Mouse (Mus musculus): ENCODE data around the gene Wdr20.

DNA sequence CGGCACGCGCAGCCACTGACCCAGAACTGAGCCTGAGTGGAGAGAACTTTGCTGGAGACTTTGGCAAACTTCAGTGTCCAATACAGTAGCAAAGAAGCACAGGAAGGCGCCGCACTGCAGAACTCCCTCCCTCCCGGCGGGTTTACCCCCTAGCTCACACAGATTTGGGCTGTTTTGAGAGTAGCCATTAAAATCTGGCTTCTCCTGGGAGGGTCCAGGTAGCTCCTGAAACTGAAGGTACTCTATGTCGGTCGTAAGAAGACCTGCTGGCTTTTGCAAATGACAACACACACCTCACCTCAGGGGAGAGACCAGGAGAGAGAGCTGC lies 113.1 kb downstream of the Wdr20 start:
- TF ChIP-seq CTCF (conservative IDR thresholded peaks at IDR 0.05; ENCODE audit: low read length) (no peak), NANOG (IDR thresholded peaks at IDR 0.05; ENCODE audit: borderline replicate concordance, low read length) (no peak)
